Mouse (Mus musculus) right cerebral cortex, adult 18-20 months (tissue): ENCODE results near the gene Pus7l.

Experiments
- DNase-seq: peaks from one replicate; pipeline ENCODE4 v3.0.0; 2022; ENCODE audit warnings: mixed read lengths

Pus7l gene

DNA sequence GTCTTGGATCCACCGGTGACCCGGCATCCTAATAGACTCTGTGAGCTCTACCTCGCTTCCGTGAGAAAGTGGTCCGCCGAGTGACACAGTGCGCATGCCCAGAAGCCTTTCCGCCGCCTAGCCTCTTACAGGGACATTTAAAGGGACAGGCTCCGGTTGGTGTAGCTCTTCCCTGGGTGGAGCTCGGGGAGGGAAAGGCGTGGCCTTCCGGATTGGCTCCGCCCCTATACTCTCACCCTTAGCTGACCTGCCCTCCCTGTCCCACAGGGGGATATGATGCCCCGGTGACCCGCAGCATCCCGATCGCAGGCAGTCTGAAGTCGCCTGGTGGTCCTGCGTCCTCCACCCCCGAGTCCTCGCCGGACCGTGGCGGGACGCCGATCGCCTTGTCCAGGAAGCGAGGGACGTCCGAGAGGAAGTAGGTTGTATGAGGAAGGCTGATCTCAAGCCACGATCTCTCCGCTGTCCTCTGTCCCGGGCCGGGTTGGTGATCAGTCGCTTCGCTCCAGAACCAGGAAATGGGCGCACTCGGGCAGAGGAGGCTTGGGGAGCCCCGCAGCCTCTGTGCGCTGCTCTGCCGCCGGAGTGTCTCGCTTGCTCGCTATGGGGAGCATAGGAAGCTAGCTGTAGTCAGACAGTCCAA, at the start of gene Pus7l, which contains the start of gene Irak4:
Pus7l (minus strand) TSS at position 139 of the 643 bp plus-strand sequence.
Irak4 (plus strand) TSS at position 235 of the 643 bp plus-strand sequence.
- peak; percentile 92 for DNase-seq

DNA sequence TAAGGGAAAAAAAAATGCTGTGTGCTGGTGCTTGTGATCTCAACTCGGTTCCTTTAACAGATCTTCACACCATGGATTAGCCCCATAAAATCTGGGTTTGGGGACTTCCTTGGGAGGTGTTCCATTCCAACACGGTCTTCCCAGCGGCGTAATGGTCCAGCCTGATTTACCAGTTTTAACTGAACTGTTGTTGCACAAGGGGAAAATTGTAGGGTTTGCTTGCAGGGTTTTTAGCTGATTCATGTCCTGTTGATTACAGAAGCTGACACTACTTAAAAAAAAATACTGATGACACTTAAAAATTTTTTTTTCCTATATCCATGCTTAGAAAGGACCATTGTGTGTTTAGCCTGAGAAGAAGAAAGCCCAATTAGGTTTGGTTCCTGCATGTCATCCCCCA, 48.0 kb upstream of the Pus7l start:
- DNase-seq, result no peak

DNA sequence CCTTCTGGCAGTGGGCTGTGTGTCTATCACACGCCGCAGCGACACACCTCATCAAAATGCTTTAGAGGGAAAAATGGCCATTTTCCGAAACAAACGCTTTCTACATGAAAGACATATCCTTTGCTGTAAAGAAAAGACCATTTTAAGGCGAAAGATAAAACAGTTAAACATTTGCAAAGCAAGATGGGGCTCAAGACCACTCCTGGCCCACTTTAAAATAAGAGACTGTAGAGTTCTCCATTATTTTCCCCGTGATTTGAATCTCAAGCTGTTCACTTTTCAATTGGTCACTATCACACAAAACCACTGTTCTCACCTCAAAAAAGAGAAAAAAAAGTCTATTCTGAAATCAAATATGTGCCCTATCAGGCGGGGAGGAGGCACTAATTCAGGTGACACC, 46.7 kb upstream of the Pus7l start:
- no peak for DNase-seq

DNA sequence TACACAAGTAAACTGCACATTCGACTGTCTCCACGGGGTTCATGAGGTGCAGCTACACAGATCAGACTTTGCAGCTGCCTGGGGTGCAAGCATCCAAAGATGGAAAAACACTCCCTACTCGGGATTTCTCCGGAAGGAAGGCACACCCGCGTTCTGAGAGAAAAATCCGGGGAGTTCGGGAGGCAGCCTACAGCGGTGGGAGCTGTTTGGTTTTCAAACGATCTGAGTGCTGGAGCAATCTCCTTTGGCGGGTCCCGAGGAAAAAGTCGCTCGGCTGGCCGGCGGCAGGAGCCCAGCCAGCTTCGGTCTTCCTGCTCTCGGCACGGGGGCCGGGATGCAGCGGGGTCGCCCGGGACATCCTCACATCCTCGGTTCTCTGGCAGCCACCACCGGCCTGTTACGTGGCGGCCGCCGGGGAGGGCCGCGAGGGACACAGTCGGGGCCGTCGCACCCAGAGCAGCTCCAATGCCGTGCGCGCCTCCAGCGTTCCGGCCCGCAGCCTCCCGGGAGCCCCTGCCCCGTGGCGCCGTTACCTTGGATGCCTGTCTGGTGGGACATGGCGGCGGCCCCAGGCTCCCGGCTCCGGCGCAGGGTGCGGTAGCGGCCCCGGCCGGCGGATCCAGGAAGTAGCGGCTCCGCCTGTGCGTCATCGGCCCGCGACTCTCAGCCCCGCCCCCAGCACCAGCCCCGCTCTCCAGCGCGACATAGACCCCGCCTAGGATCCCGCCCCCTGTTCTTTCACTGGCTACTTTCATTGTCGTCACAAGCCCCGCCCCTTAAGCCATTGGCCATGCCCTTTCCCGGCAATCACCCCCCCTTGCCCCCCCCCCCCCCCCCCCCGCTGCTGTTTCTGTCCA, 46.1 kb upstream of the Pus7l start, which contains the start of gene Twf1:
Twf1 (minus strand) TSS at position 671 of the 857 bp plus-strand sequence.
- DNase-seq, result peak; percentile 98

DNA sequence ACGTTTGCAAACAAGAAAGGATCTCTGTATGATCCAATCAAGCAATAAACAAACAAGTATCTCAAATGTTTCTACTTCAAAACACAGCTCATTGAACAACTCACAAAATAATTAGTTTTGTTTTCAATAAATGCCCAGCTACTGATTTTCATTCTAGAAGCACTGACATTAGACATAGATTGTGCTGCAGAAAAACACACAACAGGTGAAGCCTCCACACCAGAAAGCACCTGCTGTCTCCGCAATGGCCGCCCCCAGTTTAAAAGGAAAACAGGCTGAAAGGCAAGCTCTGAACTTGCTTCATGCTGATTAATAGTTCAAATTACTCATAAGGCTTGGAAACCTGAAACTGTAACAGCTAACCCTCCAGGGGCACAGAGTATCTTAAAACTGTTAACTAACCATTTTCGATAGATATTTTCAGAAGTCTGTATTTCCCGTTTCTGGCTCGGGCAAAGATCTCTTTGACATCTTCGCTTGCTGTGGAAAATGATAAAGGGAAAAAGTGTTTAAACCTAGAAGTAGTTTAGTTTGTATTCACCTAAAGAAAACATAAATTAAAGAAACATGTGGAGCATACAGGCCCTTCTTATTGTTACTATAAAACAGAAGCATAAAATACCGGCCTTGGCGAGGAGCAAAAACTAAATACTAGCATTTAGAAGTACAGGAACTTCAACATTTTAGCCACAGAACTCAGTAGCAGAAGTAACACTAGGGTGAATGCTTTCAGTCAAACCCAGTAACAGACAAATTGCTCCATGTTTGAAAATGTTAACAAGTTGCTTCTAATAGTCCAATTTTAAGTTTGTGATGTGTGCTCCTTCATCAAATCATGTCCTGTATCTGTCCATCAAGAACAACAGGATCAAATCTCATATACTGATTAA, 44.7 kb upstream of the Pus7l start:
- DNase-seq, result no peak

DNA sequence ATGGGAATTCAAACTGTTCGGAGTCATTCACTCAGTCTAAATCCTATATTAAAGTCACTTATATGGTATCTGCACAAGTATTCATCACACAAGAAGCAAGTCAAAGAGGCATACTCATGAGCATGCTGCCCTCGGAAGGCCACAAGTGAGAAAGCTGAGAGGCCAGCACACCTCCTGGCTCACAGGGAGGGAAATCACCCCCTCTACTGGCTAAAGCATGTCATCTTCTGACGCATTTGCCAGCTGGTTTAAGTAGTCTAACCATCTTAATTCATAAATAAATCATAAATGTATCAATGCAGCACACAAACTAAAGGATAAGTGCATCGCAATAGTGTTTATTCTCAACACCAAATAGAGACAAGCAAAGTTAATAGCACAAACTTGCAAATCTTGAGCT, 41.4 kb upstream of the Pus7l start:
- DNase-seq, result no peak

DNA sequence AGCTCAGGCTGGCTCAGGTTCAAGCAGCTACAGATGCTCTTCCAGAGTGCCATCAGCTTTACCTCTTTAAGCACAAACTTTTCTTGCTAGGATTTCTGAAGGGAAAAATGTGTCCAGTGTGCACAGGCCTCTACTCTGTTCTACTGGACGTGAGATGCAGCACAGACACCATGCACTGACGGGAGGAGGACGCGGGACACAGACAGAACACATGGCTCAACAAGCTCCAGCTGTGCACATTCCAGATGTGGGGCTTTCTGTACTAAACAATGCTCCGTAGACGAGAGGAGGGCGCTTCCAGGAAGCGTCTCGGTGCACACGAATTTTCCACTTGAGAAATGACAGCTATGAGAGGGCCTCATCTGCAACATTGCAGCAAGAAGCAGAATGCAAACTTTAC, 39.8 kb upstream of the Pus7l start:
- DNase-seq, result no peak

DNA sequence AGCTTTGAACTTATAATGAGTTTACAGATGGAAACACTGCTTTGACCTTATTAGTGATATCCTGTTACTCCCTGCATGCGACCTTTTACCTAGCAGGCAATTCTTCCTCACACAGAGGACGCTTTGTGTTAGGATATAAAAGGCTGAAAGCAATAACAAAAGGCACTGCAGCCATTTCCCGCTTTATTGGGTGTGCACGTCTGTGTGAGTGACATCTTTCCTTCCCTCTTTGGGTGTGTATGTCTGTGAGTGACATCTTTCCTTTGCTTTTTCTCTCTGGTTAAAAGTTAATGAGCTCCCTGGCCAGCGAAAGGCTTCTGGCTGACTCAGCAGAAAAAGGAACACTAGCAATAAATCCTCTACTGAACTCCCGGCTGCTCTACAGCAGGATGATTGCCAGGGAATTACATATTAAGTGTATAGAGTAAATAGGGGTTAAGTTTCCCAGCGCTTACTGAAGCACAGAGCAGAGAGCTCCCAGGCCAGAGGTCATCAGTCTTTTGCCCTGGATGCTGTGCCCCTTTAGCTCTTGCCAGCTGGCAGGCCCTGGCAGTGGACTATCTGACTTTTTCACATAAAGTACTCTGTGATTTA, 38.8 kb upstream of the Pus7l start:
- DNase-seq, result no peak

DNA sequence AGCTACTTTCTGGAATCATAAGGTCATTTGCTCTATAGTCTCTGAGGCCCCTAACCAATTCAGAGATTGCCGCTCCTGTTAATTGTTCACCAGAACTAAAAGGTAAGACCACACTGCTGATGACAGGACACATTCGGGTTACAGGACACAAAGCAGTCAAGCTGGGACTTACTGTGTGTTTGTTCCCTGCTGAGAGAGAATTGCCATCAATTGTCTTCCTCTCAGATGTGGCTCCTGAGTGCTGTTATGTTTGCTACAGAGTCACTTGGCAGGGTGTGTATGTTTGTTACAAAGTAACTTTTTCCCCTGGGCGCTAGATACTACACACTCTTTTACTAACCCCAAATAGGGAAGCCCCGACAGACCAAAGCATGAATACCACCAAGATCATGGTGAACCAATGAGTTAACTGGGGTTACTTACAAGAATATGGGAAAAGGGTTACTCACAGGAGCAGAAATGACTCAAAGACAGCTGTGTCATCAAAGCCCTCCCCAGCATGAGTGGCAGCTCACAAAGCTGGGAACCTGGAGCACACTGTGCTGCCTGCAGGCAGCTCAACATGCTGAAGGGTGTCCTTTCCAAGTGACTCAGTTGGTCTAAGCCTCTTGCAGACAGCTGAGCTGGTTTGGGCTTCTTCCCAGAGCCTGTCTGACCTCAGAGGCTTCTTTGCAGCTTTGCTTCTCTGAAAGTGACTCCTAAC, 31.4 kb upstream of the Pus7l start:
- DNase-seq, result no peak

DNA sequence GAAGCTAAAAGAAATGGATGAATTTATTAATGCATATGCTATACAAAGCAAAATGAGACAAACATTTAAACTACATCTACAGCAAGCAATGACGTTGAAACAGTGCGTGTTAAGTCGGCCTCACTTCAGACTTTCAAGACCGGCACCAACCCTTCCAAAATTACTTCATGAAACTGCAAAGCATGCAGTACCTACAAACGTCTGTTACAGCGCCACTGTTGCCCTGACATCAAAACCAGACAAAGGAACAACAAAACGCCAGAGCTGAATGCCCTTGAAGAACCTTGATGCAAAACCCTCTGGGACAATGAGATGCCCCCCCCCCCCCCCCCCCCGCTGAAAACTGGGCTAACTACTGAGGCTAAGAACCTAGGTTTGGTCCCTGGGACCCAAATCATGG, 29.4 kb upstream of the Pus7l start:
- DNase-seq, result no peak

DNA sequence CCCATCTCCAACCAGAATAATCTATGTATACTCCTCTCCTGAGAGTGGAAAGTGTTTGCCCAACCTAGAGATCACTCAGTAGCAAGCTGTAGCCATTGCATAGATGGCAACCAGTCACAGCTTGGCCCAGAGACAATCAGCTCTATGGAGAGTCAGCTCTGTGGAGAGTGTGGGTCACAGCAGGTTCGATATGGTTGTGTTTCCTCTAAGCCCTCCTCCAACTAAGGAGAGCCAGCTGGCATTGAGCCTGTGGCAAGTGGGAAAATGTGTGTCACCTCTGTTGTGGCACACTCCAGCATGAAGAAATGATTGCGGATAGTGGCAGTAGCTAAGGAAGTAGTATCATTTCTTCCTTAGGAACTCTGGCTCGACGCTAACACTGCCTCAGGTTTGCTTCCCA, 28.2 kb upstream of the Pus7l start:
- no peak for DNase-seq

DNA sequence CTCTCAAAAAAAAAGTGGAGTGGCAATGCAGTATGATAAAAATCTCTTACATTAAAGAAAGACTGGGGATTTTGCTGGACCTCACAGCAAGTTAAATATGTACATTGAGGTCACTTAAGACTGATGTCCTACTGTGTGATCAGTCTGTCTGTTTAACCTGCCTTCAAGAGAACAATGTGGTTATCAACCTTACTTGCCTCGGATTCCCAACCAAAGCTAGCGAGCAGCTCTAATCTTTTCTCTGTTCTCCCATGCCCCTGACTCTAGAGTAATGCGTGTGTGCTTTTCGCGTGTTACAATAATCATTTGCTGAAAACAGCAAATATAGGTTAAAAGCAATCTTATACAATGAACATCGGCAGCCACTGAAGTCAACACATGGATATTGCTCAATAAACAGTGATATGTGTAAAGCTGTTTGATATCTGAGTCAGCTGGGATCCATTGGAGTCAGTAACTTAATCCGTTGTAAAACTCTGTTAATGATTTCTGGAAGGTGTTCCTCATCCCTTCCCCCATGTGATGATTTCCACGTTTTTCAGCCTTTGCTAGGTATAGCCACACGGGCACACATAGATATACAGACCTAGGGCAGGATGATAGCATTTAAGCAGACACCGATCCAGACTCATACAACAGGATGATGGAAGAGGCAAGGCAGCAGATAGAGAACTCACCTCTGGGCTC, 25.3 kb upstream of the Pus7l start:
- DNase-seq, result no peak

DNA sequence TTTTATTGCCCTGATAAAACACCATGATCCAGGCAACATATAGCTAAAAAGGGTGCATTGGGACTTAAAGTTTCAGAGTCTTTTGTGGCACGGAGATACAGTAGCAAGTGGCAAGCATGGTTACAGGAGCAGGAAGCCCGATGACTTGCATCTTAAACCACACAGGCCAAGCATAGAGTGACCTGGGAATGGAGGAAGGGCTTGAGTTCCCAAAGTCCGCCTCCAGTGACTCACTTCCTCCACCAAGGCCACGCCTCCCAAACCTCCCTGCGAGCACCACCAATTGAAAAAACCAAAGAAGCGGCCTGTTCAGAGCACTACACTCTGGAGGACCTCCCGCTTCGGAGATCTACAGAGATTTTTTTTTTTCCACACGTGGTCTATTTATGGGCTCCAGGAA, 22.5 kb upstream of the Pus7l start:
- no peak for DNase-seq

DNA sequence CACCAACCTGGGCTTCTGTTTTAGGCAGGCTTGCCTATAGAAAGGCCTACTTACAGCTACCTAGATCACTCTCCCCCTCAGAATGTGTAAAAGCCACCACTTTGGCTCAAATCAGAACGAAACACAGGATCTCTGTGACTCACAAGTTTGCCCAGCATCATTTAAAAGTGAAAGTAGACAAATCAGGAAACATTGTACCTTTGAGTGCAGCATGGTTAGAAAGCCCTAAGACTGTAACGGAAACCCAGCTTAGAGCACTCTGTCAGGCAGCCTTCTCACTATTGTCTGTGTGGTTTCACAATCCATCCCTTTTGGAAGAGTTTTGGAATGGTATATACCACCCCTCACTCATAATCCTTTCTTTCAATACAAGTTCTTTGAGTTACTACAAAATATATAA, 21.6 kb upstream of the Pus7l start:
- DNase-seq, result no peak

DNA sequence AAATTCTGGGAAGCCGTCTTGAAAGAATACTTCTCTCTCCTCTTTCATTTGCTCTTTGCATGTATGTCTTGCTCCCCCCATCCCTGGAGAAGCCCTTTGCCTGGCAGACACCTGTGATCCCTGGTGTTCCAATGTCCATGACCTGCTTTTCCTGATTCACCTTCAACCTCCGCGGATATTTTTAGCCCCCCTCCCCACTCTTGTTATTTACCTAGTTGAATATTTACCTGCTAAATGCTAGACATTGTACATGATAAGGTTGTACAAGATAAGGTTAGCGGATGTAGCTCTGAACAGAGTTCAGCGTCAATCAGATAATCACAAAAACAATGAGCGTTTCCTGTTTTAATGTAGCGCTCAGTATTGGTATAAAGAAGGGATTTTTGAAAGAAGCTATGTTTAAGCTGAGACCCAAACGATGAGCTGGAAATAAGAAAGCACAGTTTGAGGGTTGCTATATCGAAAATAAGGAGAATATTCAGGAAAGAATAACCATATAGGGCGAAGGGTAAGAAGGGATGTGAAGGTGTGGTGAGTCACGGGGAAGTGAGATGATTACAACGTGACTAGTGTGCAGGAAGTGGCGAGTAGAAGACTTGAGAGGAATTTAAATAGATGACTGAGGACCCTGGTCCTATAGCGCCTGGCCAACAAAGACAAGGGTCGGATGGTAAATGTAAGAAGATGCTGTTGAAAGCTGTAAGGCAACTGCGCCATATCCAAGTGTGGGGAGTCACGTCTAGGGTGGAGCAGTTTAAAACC, 15.7 kb upstream of the Pus7l start:
- no peak for DNase-seq

DNA sequence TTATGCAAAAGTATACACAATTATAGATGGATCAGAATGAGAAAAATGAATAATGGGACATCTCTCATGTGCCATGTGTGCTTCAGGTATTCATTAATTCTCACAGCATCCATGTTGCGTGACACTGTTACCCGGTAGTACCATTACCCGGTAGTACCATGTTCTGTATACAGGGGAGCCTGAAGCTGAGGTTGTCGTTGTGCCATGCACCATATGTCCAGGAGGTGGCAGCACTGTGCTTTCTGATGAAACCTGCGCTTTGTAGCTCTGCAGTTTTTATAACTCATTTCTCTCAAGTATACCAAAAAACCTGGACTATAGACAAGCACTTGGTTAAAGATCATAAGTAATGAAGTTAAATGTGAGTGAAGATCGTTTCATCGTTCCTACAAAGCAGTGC, 14.1 kb upstream of the Pus7l start:
- peak; percentile 83 for DNase-seq

DNA sequence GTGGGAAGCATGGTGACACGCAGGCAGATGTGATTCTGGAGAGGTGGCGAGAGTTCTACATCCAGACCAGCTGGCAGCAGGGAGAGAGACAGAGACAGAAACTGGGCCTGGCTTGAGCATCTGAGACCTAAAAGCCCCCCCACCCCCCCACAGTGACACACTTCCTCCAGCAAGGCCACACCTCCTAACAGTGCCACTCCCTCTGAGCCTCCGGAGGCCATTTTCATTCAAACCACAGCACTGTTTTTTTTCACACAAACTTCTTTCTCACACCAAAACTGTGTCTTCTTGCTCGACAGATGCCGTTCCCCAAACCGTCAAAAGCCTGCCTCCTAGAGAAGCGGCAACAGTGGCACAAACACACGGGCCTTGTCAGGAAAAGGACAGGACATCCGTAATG, 10.2 kb upstream of the Pus7l start:
- DNase-seq, result no peak

DNA sequence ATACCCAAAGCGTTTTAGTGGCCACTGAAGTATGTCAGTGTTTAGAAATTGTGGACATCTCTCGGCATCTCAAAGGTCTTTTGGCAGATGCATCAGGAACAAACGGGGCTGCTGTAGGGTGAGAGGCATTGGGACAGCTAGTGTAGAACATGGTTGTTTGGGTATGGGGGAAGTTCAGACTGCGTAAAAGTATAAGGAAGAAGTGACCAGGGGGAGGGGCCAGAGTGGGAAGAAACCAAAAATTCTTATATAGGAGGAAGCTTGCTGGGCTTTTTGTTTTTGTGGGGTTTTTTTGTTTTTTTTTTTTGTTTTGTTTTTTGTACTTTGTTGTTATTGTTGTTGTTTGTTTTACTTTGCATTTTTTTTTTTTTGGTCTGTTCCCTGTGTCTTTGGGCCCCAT, 1.5 kb upstream of the Pus7l start:
- DNase-seq, result no peak

DNA sequence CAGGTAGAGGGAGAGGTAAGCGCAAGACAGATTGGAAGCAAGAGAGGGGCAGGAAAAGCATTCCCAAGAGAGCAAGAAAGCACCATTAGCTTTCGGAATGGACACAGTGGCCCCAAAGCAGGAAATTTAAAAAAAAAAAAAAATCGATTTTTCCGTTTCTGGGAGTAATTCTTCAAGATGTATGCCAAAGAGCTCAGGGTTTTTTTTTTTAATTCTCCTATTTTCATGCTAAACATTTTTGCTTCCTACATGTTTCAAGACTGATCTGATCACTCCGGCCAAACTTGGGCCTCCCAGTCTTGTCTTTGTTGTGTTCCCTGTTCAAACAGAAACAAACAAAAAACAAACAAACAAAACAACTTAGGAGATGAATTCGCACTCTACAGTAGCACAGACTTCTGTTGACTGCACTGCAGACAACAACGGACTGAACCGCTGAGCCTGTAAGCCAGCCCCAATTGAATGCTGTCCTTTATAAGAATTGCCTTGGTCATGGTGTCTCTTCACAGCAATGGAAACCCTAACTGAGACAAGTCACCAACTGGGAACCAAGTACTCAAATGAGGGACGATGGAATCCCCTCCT, 797 bp upstream of the Pus7l start:
- no peak for DNase-seq
